Mouse (Mus musculus) heart, adult 2 months (tissue): ENCODE measurements around the gene Pou6f1. TPM values are rescaled to one million over a fixed set of nuclear protein-coding genes. Genes with fewer than 3 reads are reported as not detected.
"Not testable (repeated sequence)": the region's sequence is repeated elsewhere in the genome, so short reads cannot be mapped to it uniquely, and the experiment has no call there.

ENCODE experiments used
- DNase-seq, 2 experiments: peaks; one replicate each; pipeline ENCODE4 v3.0.0; 2021
- H3K27ac ChIP-seq: fragments of 200-600 bp; 2 replicates; pipeline ENCODE4 v1.8.1; 2022
- H3K27me3 ChIP-seq: fragments of 200-500 bp; 2 replicates; pipeline ENCODE4 v1.6.1; 2012; ENCODE audit warnings: mild to moderate bottlenecking, low read length, inconsistent platforms, mixed read lengths; ENCODE audit not compliant: control insufficient read depth, insufficient read depth
- H3K36me3 ChIP-seq: fragments of 200-500 bp; 2 replicates; pipeline ENCODE4 v1.6.1; 2012; ENCODE audit warnings: low read length, inconsistent platforms; ENCODE audit not compliant: control insufficient read depth, insufficient read depth
- H3K4me1 ChIP-seq: fragments of 200-500 bp; 2 replicates; pipeline ENCODE4 v1.6.1; 2011; ENCODE audit warnings: low read length; ENCODE audit not compliant: control insufficient read depth, insufficient read depth
- H3K4me3 ChIP-seq: fragments of 200-600 bp; 2 replicates; pipeline ENCODE4 v1.8.1; 2022
- H3K79me2 ChIP-seq: fragments of 200-500 bp; replicated peaks from 2 replicates; pipeline ENCODE4 v1.6.1; 2012; ENCODE audit warnings: mild to moderate bottlenecking, inconsistent platforms, low read length, moderate library complexity, mixed read lengths; ENCODE audit not compliant: control insufficient read depth, insufficient read depth
- H3K9ac ChIP-seq: fragments of 200-500 bp; 2 replicates; pipeline ENCODE4 v1.6.1; 2012; ENCODE audit warnings: low read depth, mild to moderate bottlenecking, control low read depth, inconsistent platforms, low read length, mixed read lengths
- CTCF ChIP-seq: fragments of 200-600 bp; IDR thresholded peaks from 2 replicates; pipeline ENCODE4 v1.8.1; 2022; ENCODE audit warnings: antibody characterized with exemption, mild to moderate bottlenecking, moderate library complexity
- EP300 ChIP-seq: fragments of 200-500 bp; IDR thresholded peaks from 2 replicates; pipeline ENCODE4 v1.6.1; 2011; ENCODE audit warnings: low read depth, low read length, control low read depth; ENCODE audit not compliant: insufficient read depth
- POLR2A ChIP-seq: fragments of 200-500 bp; IDR thresholded peaks from 2 replicates; pipeline ENCODE4 v1.6.1; 2011; ENCODE audit warnings: mild to moderate bottlenecking, low read depth, low read length, control low read depth; ENCODE audit not compliant: insufficient read depth
- WGBS: fragments of 180-500 bp; shearing (Covaris S2); methylation state at CpG from one replicate; pipeline ENCODE4 v1.1.7; 2018; 5-methylcytosine and 5-hydroxymethylcytosine counted together
- intact Hi-C: fragments of 180-260 bp; cut with DNase I; formaldehyde crosslinking; loops from one replicate; pipeline ENCODE4 v1.15.1; 2025
- polyA plus RNA-seq: library from polyadenylated mRNA; depleted of rRNA; stranded (reverse); fragments of >200 nt; gene quantifications from 2 replicates; pipeline ENCODE4 v1.2.3, GENCODE M21; 2012
- total RNA-seq, 2 experiments: library from RNA; stranded (reverse); gene quantifications; 2 replicates each; pipeline ENCODE4 v1.2.3; 2021

Pou6f1 gene
- total and polyA plus RNA-seq, 3 experiments: 8.0 to 13.7 (median 11.5) TPM

- peaks cover 11% of the 10 kb centered on the region for H3K4me1 ChIP-seq
- no peaks in the 10 kb centered on the region; the same call in 1 of the 2 replicates for H3K79me2 ChIP-seq
- no peak for DNase-seq
- no peak overlapping the region for H3K27ac ChIP-seq
- intact Hi-C loops: no loop called here
- TF ChIP-seq EP300: no peak
- TF ChIP-seq POLR2A: no peak
- TF ChIP-seq CTCF: no peak
- WGBS: 83% methylated on average over 9 of the region's 9 CpGs
- H3K9ac ChIP-seq: no peak overlapping the region
- no peak overlapping the region for H3K4me3 ChIP-seq
- no peaks in the 10 kb centered on the region for H3K27me3 ChIP-seq
- peaks cover 15% of the 10 kb centered on the region for H3K36me3 ChIP-seq
These were observed 24.0 kb upstream of the Pou6f1 start for GRCm38 (mm10) chr15:100623754-100624153.

- H3K36me3 ChIP-seq: peaks cover 20% of the 10 kb centered on the region
- H3K4me1 ChIP-seq: peaks cover 13% of the 10 kb centered on the region
- no peak overlapping the region for H3K4me3 ChIP-seq
- no peaks in the 10 kb centered on the region; the same call in 1 of the 2 replicates for H3K79me2 ChIP-seq
- 52% methylated on average over 7 of the region's 7 CpGs for WGBS
- 0 out of 2 replicates have a peak, but pooled peaks have one; percentile 12 for TF ChIP-seq POLR2A
- TF ChIP-seq EP300: no peak
- TF ChIP-seq CTCF: no peak
- H3K27ac ChIP-seq: peak overlapping the region; percentile 58
- DNase-seq: no peak
- H3K9ac ChIP-seq: no peak overlapping the region
- intact Hi-C loops: no loop called here
- no peaks in the 10 kb centered on the region for H3K27me3 ChIP-seq
These were observed 22.4 kb upstream of the Pou6f1 start for GRCm38 (mm10) chr15:100622164-100622563.

- H3K79me2 ChIP-seq, H3K9ac ChIP-seq, H3K4me3 ChIP-seq, H3K27me3 ChIP-seq, intact Hi-C loops, DNase-seq: not testable (repeated sequence)
- peaks cover 13% of the 10 kb centered on the region for H3K4me1 ChIP-seq
- peak overlapping the region; percentile 58 for H3K27ac ChIP-seq
- peaks cover 23% of the 10 kb centered on the region for H3K36me3 ChIP-seq
- 29% methylated on average over 9 of the region's 9 CpGs for WGBS
These were observed 21.9 kb upstream of the Pou6f1 start for GRCm38 (mm10) chr15:100621671-100622070.

DNA sequence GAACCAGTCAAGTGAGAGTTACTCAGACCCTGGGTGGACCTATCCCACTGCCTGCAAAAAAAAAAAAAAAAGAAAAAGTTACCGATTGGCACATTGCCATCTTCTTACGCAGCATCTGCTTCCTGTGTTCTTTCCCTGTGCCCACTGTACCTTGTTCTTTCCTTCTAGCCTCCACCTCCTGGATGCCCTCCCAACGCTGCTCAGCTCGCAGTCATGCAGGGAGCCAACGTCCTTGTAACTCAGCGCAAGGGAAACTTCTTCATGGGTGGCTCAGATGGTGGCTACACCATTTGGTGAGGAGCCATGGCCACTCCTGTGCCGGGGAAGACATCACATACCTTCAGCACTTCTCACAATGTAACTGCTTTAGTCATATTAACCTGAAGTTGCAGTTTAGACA lies 19.4 kb upstream of the Pou6f1 start:
- WGBS: 62% methylated on average over 7 of the region's 7 CpGs
- TF ChIP-seq POLR2A (no peak), CTCF (no peak), EP300 (no peak)
- intact Hi-C loops: loop anchor here (10.0 kb wide), 1 partner anchor 154 kb away; the partner anchor contains the start of gene Letmd1
- Histone ChIP-seq H3K4me1 (peaks cover 16% of the 10 kb centered on the region), H3K4me3 (no peak overlapping the region), H3K36me3 (peaks cover 23% of the 10 kb centered on the region), H3K79me2 (no peaks in the 10 kb centered on the region; the same call in 1 of the 2 replicates), H3K9ac (no peak overlapping the region), H3K27ac (no peak overlapping the region), H3K27me3 (no peaks in the 10 kb centered on the region)
- DNase-seq: no peak

DNA sequence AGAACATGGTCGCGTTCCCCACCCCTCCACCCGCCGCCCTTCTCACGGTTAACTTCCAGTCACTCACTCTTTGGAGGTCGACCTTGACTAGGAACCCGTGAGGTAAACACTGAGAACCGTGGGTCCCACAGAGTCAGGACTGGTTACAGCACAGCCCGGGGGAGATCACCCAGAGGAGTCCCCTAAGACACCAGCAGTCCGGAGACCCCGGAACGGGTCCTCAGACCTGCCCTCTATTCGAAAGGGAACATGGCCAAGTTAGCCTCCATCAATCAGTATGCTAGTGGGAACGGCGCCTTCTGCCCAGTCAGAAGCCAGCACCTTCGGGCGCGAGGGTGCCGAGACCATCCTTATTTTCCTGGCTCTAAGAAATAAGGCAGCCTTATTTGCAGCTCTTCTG lies 16.4 kb upstream of the Pou6f1 start:
- Histone ChIP-seq H3K4me1 (peaks cover 12% of the 10 kb centered on the region), H3K27ac (peak overlapping the region; percentile 98), H3K27me3 (no peaks in the 10 kb centered on the region), H3K36me3 (peaks cover 23% of the 10 kb centered on the region), H3K79me2 (no peaks in the 10 kb centered on the region), H3K9ac (peak overlapping the region; percentile 86), H3K4me3 (peak overlapping the region; percentile 85)
- intact Hi-C loops: loop anchor here (10.0 kb wide), 1 partner anchor 151 kb away; the partner anchor contains the start of gene Letmd1
- TF ChIP-seq EP300 (no peak), CTCF (no peak), POLR2A (no peak)
- under 1% methylated on average over 19 of the region's 19 CpGs for WGBS
- no peak for DNase-seq

DNA sequence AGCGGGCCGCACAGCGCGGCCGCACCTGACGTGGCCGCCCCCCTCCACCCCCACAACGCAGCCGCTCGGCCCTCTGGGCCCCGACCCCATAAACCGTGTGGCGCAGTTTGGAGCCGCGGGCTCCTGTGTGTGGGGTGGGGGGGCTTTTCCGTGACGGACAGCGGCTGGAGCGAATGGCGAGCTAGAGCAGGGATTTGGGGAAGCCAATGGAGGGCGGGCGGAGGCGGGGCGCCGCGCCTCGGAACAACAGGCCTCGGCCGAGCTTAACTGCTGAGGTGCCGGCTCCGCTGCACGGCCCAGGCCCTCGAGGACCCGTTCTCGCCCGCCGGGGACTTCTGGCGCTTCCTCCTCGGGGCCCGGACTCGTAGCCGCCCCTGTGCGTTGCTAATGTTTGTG lies 16.0 kb upstream of the Pou6f1 start:
- Histone ChIP-seq H3K27me3 (no peaks in the 10 kb centered on the region), H3K79me2 (no peaks in the 10 kb centered on the region), H3K4me3 (peak overlapping the region; percentile 85), H3K4me1 (peaks cover 12% of the 10 kb centered on the region), H3K27ac (peak overlapping the region; percentile 98), H3K9ac (peak overlapping the region; percentile 86), H3K36me3 (peaks cover 21% of the 10 kb centered on the region)
- DNase-seq: peak; percentile 90
- TF ChIP-seq EP300 (no peak), POLR2A (peak; percentile 51; the same call in 1 of the 2 replicates), CTCF (no peak)
- intact Hi-C loops: loop anchor here (1.0 to 10.0 kb wide), 2 partner anchors 21 to 151 kb away; partner anchors contain the start of gene Letmd1
- WGBS: under 1% methylated on average over 40 of the region's 43 CpGs
